Mouse (Mus musculus) thymus, adult 2 months (tissue): ENCODE results near the gene Aff3.

Experiments used
- CTCF ChIP-seq: fragments of 200-500 bp; IDR thresholded peaks from 2 replicates; pipeline ENCODE4 v1.5.1; 2012; ENCODE audit warnings: mild to moderate bottlenecking, control low read depth, low read length, moderate library complexity, borderline replicate concordance; ENCODE audit not compliant: control insufficient read depth, poor library complexity, insufficient read depth; ENCODE audit errors: extremely low read depth
- POLR2A ChIP-seq: fragments of 200-500 bp; IDR thresholded peaks from 2 replicates; pipeline ENCODE4 v1.6.1; 2012; ENCODE audit warnings: mild to moderate bottlenecking, low read length, control low read depth, moderate library complexity; ENCODE audit not compliant: control insufficient read depth, poor library complexity, insufficient read depth; ENCODE audit errors: extremely low read depth

- TF ChIP-seq CTCF, result no peak
- TF ChIP-seq POLR2A, result no peak
Observed at GRCm38 (mm10) chr1:38384457-38385121, 280.2 kb downstream of the Aff3 start.
